Comparison of ENCODE assay signal across 11 mouse cellular contexts in the genomic region with DNA sequence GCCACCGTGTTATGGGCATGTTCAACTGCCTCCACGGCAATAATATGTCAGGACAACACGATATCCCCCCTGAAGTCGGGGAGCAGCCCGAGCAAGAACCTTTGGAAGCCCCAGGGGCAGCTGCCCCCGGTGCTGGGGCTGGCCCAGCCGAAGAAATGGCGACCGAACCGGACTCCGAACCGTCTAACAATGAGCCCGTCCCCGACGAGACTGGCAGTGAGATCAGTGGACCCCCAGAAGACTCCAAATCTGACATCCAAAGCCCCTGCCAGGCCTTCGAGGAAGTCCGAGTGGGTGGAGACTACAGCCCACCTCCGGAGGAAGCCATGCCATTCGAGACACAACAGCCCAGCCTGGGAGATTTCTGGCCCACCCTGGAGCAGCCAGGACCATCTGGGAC. TPM values are rescaled to one million over a fixed set of nuclear protein-coding genes. Genes with fewer than 3 reads are reported as not detected.
A peak's percentile ranks its signal among the peaks of the same experiment; 100 is the strongest.
DNase-seq lines count a peak whose midpoint lies in the region; ATAC-seq and TF ChIP-seq lines count a peak whose summit lies in the region.
"Had no signal": no experiment of that assay in that cellular context is flagged by ENCODE, and none has a peak within 500 bp of the region (broad histone marks: within the 10 kb centered on the region; RNA-seq: fewer than 3 reads in every experiment).

No protein-coding gene starts in this region.

- H3K4me1 ChIP-seq in heart, embryonic 11.5 days (ENCODE audit: control insufficient read depth, insufficient read depth, low read length): peaks cover 7% of the 10 kb centered on the region; the same call in 1 of the 2 replicates
- peaks cover 53% of the 10 kb centered on the region for H3K4me1 ChIP-seq in midbrain, embryonic 10.5 days
- peaks cover 4% of the 10 kb centered on the region; the same call in 1 of the 2 replicates for H3K4me1 ChIP-seq in midbrain, embryonic 14.5 days (ENCODE audit: control insufficient read depth, insufficient read depth, low read length)
- H3K4me1 ChIP-seq in intestine, postnatal 0 days (replicated peaks; ENCODE audit: control insufficient read depth, insufficient read depth, low read length): no peaks in the 10 kb centered on the region
- H3K4me1 ChIP-seq in stomach, embryonic 15.5 days: peaks cover 21% of the 10 kb centered on the region

- H3K27me3 ChIP-seq in heart, embryonic 11.5 days (ENCODE audit: control insufficient read depth, insufficient read depth, low read length): peaks cover 21% of the 10 kb centered on the region
- peaks cover 48% of the 10 kb centered on the region for H3K27me3 ChIP-seq in midbrain, embryonic 10.5 days (ENCODE audit: low read depth, poor library complexity, severe bottlenecking)
- peaks cover 39% of the 10 kb centered on the region for H3K27me3 ChIP-seq in midbrain, embryonic 14.5 days (ENCODE audit: control insufficient read depth, insufficient read depth, low read length)
- H3K27me3 ChIP-seq in intestine, postnatal 0 days (replicated peaks; ENCODE audit: control insufficient read depth, insufficient read depth, low read length): peaks cover 36% of the 10 kb centered on the region
- H3K27me3 ChIP-seq in stomach, embryonic 15.5 days (replicated peaks): peaks cover 39% of the 10 kb centered on the region

- H3K9ac ChIP-seq in heart, embryonic 11.5 days (ENCODE audit: low read depth, low read length): no peak overlapping the region
- H3K9ac ChIP-seq in midbrain, embryonic 14.5 days (replicated peaks; ENCODE audit: low read length): no peak overlapping the region
- no peak overlapping the region for H3K9ac ChIP-seq in intestine, postnatal 0 days (ENCODE audit: low read depth, low read length)
- no peak overlapping the region for H3K9ac ChIP-seq in stomach, embryonic 15.5 days

- no peak overlapping the region for H3K27ac ChIP-seq in heart, embryonic 11.5 days (ENCODE audit: low read depth, low read length)
- H3K27ac ChIP-seq in midbrain, embryonic 10.5 days (replicated peaks): no peak overlapping the region
- H3K27ac ChIP-seq in midbrain, embryonic 14.5 days (replicated peaks; ENCODE audit: low read depth, low read length): no peak overlapping the region
- no peak overlapping the region for H3K27ac ChIP-seq in intestine, postnatal 0 days (ENCODE audit: low read depth, low read length)
- no peak overlapping the region for H3K27ac ChIP-seq in stomach, embryonic 15.5 days

- H3K4me3 ChIP-seq in heart, embryonic 11.5 days (ENCODE audit: low read depth, low read length): peak overlapping the region; percentile 46; the same call in 1 of the 2 replicates
- H3K4me3 ChIP-seq in midbrain, embryonic 10.5 days: 0 out of 2 replicates have a peak overlapping the region, but pooled peaks have one; percentile 57
- H3K4me3 ChIP-seq in midbrain, embryonic 14.5 days (replicated peaks; ENCODE audit: low read depth, low read length): no peak overlapping the region
- H3K4me3 ChIP-seq in intestine, postnatal 0 days (ENCODE audit: low read depth, low read length): 0 out of 2 replicates have a peak overlapping the region, but pooled peaks have one; percentile 24
- H3K4me3 ChIP-seq in stomach, embryonic 15.5 days (replicated peaks): peak overlapping the region; percentile 10; the same call in 1 of the 2 replicates

- TF ChIP-seq CTCF in intestine, postnatal 0 days (IDR thresholded peaks at IDR 0.05; ENCODE audit: low read depth): no peak

- H3K36me3 ChIP-seq in heart, embryonic 11.5 days (ENCODE audit: control insufficient read depth, insufficient read depth, low read length): peaks cover 3% of the 10 kb centered on the region; the same call in 1 of the 2 replicates
- peaks cover 57% of the 10 kb centered on the region for H3K36me3 ChIP-seq in midbrain, embryonic 10.5 days
- H3K36me3 ChIP-seq in midbrain, embryonic 14.5 days (ENCODE audit: control insufficient read depth, insufficient read depth, low read length): no peaks in the 10 kb centered on the region
- no peaks in the 10 kb centered on the region for H3K36me3 ChIP-seq in intestine, postnatal 0 days (ENCODE audit: control insufficient read depth, insufficient read depth)
- H3K36me3 ChIP-seq in stomach, embryonic 15.5 days: no peaks in the 10 kb centered on the region

- WGBS in heart, embryonic 11.5 days (ENCODE audit: insufficient replicate concordance): 56% methylated on average over 19 of the region's 19 CpGs
- WGBS in midbrain, embryonic 10.5 days: 62% methylated on average over 19 of the region's 19 CpGs
- whole genome bisulfite sequencing in midbrain, embryonic 14.5 days: 70% methylated on average over 19 of the region's 19 CpGs
- WGBS in intestine, postnatal 0 days: 61% methylated on average over 19 of the region's 19 CpGs
- WGBS in stomach, embryonic 15.5 days: 58% methylated on average over 19 of the region's 19 CpGs

- no peak overlapping the region for H3K4me2 ChIP-seq in heart, embryonic 11.5 days
- H3K4me2 ChIP-seq in midbrain, embryonic 14.5 days (ENCODE audit: low read length): no peak overlapping the region
- no peak overlapping the region for H3K4me2 ChIP-seq in intestine, postnatal 0 days (replicated peaks; ENCODE audit: low read depth)
- peak overlapping the region; percentile 50 for H3K4me2 ChIP-seq in stomach, embryonic 15.5 days

- no peak for ATAC-seq in heart, embryonic 11.5 days (replicated peaks; ENCODE audit: insufficient number of reproducible peaks, low FRiP score, low TSS enrichment)
- no peak for ATAC-seq in midbrain, embryonic 14.5 days (ENCODE audit: low FRiP score, low TSS enrichment)
- no peak for ATAC-seq in intestine, postnatal 0 days
- no peak for ATAC-seq in stomach, embryonic 15.5 days (ENCODE audit: insufficient read depth, low FRiP score, low read depth)

- no peak for DNase-seq in heart, adult 8-10 months (ENCODE audit: low spot score)
- no peak for DNase-seq in midbrain, embryonic 10.5 days (ENCODE audit: low spot score)
- DNase-seq in midbrain, embryonic 14.5 days: no peak
- DNase-seq in right cerebral cortex, postnatal 10 days (ENCODE audit: low spot score in 2 of 2): no peak
- DNase-seq in adrenal gland, postnatal 25 days: no peak
- DNase-seq: kidney, adult 11 months; layer of hippocampus, postnatal 36 days had no signal

- peaks cover 54% of the 10 kb centered on the region for H3K9me3 ChIP-seq in heart, embryonic 11.5 days (replicated peaks; ENCODE audit: control insufficient read depth, low read length)
- peaks cover 68% of the 10 kb centered on the region for H3K9me3 ChIP-seq in midbrain, embryonic 10.5 days (replicated peaks)
- peaks cover 45% of the 10 kb centered on the region for H3K9me3 ChIP-seq in midbrain, embryonic 14.5 days (ENCODE audit: control insufficient read depth, low read length)
- peaks cover 7% of the 10 kb centered on the region; the same call in 1 of the 2 replicates for H3K9me3 ChIP-seq in intestine, postnatal 0 days (ENCODE audit: control insufficient read depth)
- peaks cover 17% of the 10 kb centered on the region; the same call in 1 of the 2 replicates for H3K9me3 ChIP-seq in stomach, embryonic 15.5 days

RNA-seq across cellular contexts. Expression of gene Gnas, which starts 13.7 kb away (rescaled TPM):
- 1,095 and 1,127 TPM in 2 replicates for polyA plus RNA-seq in heart, embryonic 11.5 days (2014; fragmentation: Nextera tagmentation; extraction: Ambion mirVana)
- total RNA-seq in heart, adult 8-10 months (2022): 1,000 to 10,000 TPM; 1,172 to 1,307 (median 1,221) TPM
- polyA plus RNA-seq in midbrain, embryonic 10.5 days (2016; fragmentation: Nextera tagmentation; extraction: Ambion mirVana): 1,043 and 1,067 TPM in 2 replicates
- polyA plus RNA-seq in midbrain, embryonic 14.5 days (2014; fragmentation: Nextera tagmentation; extraction: Ambion mirVana): 1,446 and 1,495 TPM in 2 replicates
- 686 and 705 TPM in 2 replicates for polyA plus RNA-seq in intestine, postnatal 0 days (2015; fragmentation: Nextera tagmentation; extraction: Ambion mirVana)
- 1,615 and 1,630 TPM in 2 replicates for polyA plus RNA-seq in stomach, embryonic 15.5 days (2015; fragmentation: Nextera tagmentation; extraction: Ambion mirVana)
- total RNA-seq in adrenal gland, postnatal 25 days (2021): 2,468 and 2,497 TPM in 2 replicates

RNA-seq across cellular contexts. Expression of gene Gm20721, which starts 48.7 kb away (rescaled TPM):
- 5.6 and 8.6 TPM in 2 replicates for polyA plus RNA-seq in heart, embryonic 11.5 days (2014; fragmentation: Nextera tagmentation; extraction: Ambion mirVana)
- 1 to 10 TPM; 1.3 to 1.7 (median 1.5) TPM for total RNA-seq in heart, adult 8-10 months (2022)
- polyA plus RNA-seq in midbrain, embryonic 10.5 days (2016; fragmentation: Nextera tagmentation; extraction: Ambion mirVana): 12.7 and 15.2 TPM in 2 replicates
- polyA plus RNA-seq in midbrain, embryonic 14.5 days (2014; fragmentation: Nextera tagmentation; extraction: Ambion mirVana): 6.4 and 7.5 TPM in 2 replicates
- 2.7 and 3.5 TPM in 2 replicates for polyA plus RNA-seq in intestine, postnatal 0 days (2015; fragmentation: Nextera tagmentation; extraction: Ambion mirVana)
- 37.5 and 62.9 TPM in 2 replicates for polyA plus RNA-seq in stomach, embryonic 15.5 days (2015; fragmentation: Nextera tagmentation; extraction: Ambion mirVana)
- 2.1 and 2.4 TPM in 2 replicates for total RNA-seq in adrenal gland, postnatal 25 days (2021)
- polyA plus RNA-seq: testis, adult 2 months had no signal
